Mouse (Mus musculus): ENCODE measurements around the gene Itpa. TPM values are rescaled to one million over a fixed set of nuclear protein-coding genes. Genes with fewer than 3 reads are reported as not detected.
A peak's percentile ranks its signal among the peaks of the same experiment; 100 is the strongest.

Gene Itpa
- polyA plus RNA-seq, 1 experiment from 2014 or later, result 117 TPM

GRCm38 (mm10) chr2:130697821-130698266, 30.4 kb downstream of the Itpa start:
- Histone ChIP-seq H3K27me3 (ENCODE audit: control insufficient read depth, insufficient read depth, low read length) (peaks cover 24% of the 10 kb centered on the region), H3K9ac (replicated peaks; ENCODE audit: low read depth, low read length) (peak overlapping the region; percentile 50; the same call in 1 of the 2 replicates)

GRCm38 (mm10) chr2:130704040-130705001, 36.9 kb downstream of the Itpa start:
- Histone ChIP-seq H3K27me3 (ENCODE audit: control insufficient read depth, insufficient read depth, low read length) (no peaks in the 10 kb centered on the region), H3K4me2 (ENCODE audit: low read depth, low read length) (no peak overlapping the region), H3K4me3 (ENCODE audit: low read depth, low read length) (no peak overlapping the region), H3K36me3 (ENCODE audit: control insufficient read depth, insufficient read depth, low read length) (peaks cover 12% of the 10 kb centered on the region), H3K27ac (ENCODE audit: low read depth, low read length) (no peak overlapping the region), H3K9ac (replicated peaks; ENCODE audit: low read depth, low read length) (no peak overlapping the region), H3K9me3 (ENCODE audit: control insufficient read depth, low read length) (no peaks in the 10 kb centered on the region), H3K4me1 (ENCODE audit: control insufficient read depth, insufficient read depth, low read length) (no peaks in the 10 kb centered on the region)
- ATAC-seq (ENCODE audit: low read depth), result no peak
- WGBS, result 73% methylated on average over 9 of the region's 9 CpGs

More at GRCm38 (mm10) chr2:130697821-130698266, 30.4 kb downstream of the Itpa start:
- 1% methylated on average over 14 of the region's 14 CpGs for WGBS
- H3K4me3 ChIP-seq (ENCODE audit: low read depth, low read length), result peak overlapping the region; percentile 45
- peaks cover 16% of the 10 kb centered on the region; the same call in 1 of the 2 replicates for H3K4me1 ChIP-seq (ENCODE audit: control insufficient read depth, insufficient read depth, low read length)
- H3K27ac ChIP-seq (ENCODE audit: low read depth, low read length), result no peak overlapping the region
- H3K36me3 ChIP-seq (ENCODE audit: control insufficient read depth, insufficient read depth, low read length), result no peaks in the 10 kb centered on the region
- peak; percentile 29; the same call in 1 of the 2 replicates for ATAC-seq (ENCODE audit: low read depth)
- H3K9me3 ChIP-seq (ENCODE audit: control insufficient read depth, low read length), result no peaks in the 10 kb centered on the region
- peak overlapping the region; percentile 97 for H3K4me2 ChIP-seq (ENCODE audit: low read depth, low read length)

GRCm38 (mm10) chr2:130705178-130705577, 37.8 kb downstream of the Itpa start:
- Histone ChIP-seq H3K4me2 (ENCODE audit: low read depth, low read length) (no peak overlapping the region), H3K9me3 (ENCODE audit: control insufficient read depth, low read length) (no peaks in the 10 kb centered on the region), H3K4me3 (ENCODE audit: low read depth, low read length) (no peak overlapping the region), H3K27me3 (ENCODE audit: control insufficient read depth, insufficient read depth, low read length) (no peaks in the 10 kb centered on the region), H3K36me3 (ENCODE audit: control insufficient read depth, insufficient read depth, low read length) (peaks cover 21% of the 10 kb centered on the region), H3K9ac (replicated peaks; ENCODE audit: low read depth, low read length) (no peak overlapping the region), H3K27ac (ENCODE audit: low read depth, low read length) (no peak overlapping the region), H3K4me1 (ENCODE audit: control insufficient read depth, insufficient read depth, low read length) (no peaks in the 10 kb centered on the region)
- 75% methylated on average over 6 of the region's 6 CpGs for WGBS
- ATAC-seq (ENCODE audit: low read depth), result no peak

- Histone ChIP-seq H3K27me3 (ENCODE audit: control insufficient read depth, insufficient read depth, low read length) (no peaks in the 10 kb centered on the region), H3K36me3 (ENCODE audit: control insufficient read depth, insufficient read depth, low read length) (peaks cover 35% of the 10 kb centered on the region), H3K4me1 (ENCODE audit: control insufficient read depth, insufficient read depth, low read length) (no peaks in the 10 kb centered on the region), H3K27ac (ENCODE audit: low read depth, low read length) (no peak overlapping the region), H3K9ac (replicated peaks; ENCODE audit: low read depth, low read length) (no peak overlapping the region), H3K4me2 (ENCODE audit: low read depth, low read length) (no peak overlapping the region), H3K9me3 (ENCODE audit: control insufficient read depth, low read length) (no peaks in the 10 kb centered on the region), H3K4me3 (ENCODE audit: low read depth, low read length) (no peak overlapping the region)
- no peak for ATAC-seq (ENCODE audit: low read depth)
- 74% methylated on average over 4 of the region's 4 CpGs for WGBS
These were observed 39.2 kb downstream of the Itpa start for GRCm38 (mm10) chr2:130706602-130707001.

GRCm38 (mm10) chr2:130707057-130707456, 39.6 kb downstream of the Itpa start:
- Histone ChIP-seq H3K36me3 (ENCODE audit: control insufficient read depth, insufficient read depth, low read length) (peaks cover 39% of the 10 kb centered on the region), H3K27ac (ENCODE audit: low read depth, low read length) (no peak overlapping the region)

GRCm38 (mm10) chr2:130717951-130718350, 50.5 kb downstream of the Itpa start:
- Histone ChIP-seq H3K4me1 (ENCODE audit: control insufficient read depth, insufficient read depth, low read length) (no peaks in the 10 kb centered on the region), H3K9ac (replicated peaks; ENCODE audit: low read depth, low read length) (no peak overlapping the region), H3K27me3 (ENCODE audit: control insufficient read depth, insufficient read depth, low read length) (no peaks in the 10 kb centered on the region), H3K36me3 (ENCODE audit: control insufficient read depth, insufficient read depth, low read length) (peaks cover 44% of the 10 kb centered on the region), H3K4me2 (ENCODE audit: low read depth, low read length) (no peak overlapping the region), H3K27ac (ENCODE audit: low read depth, low read length) (no peak overlapping the region), H3K4me3 (ENCODE audit: low read depth, low read length) (no peak overlapping the region), H3K9me3 (ENCODE audit: control insufficient read depth, low read length) (no peaks in the 10 kb centered on the region)
- WGBS, result 81% methylated on average over 6 of the region's 6 CpGs
- ATAC-seq (ENCODE audit: low read depth), result no peak

More at GRCm38 (mm10) chr2:130707057-130707456, 39.6 kb downstream of the Itpa start:
- Histone ChIP-seq H3K9ac (replicated peaks; ENCODE audit: low read depth, low read length) (no peak overlapping the region), H3K4me3 (ENCODE audit: low read depth, low read length) (no peak overlapping the region), H3K27me3 (ENCODE audit: control insufficient read depth, insufficient read depth, low read length) (no peaks in the 10 kb centered on the region), H3K9me3 (ENCODE audit: control insufficient read depth, low read length) (no peaks in the 10 kb centered on the region), H3K4me1 (ENCODE audit: control insufficient read depth, insufficient read depth, low read length) (no peaks in the 10 kb centered on the region), H3K4me2 (ENCODE audit: low read depth, low read length) (no peak overlapping the region)
- no peak for ATAC-seq (ENCODE audit: low read depth)
- WGBS, result 73% methylated on average over 10 of the region's 10 CpGs

GRCm38 (mm10) chr2:130724369-130724768, 57.0 kb downstream of the Itpa start:
- H3K4me3 ChIP-seq (ENCODE audit: low read depth, low read length), result no peak overlapping the region
- no peak for ATAC-seq (ENCODE audit: low read depth)
- no peaks in the 10 kb centered on the region for H3K4me1 ChIP-seq (ENCODE audit: control insufficient read depth, insufficient read depth, low read length)
- H3K9ac ChIP-seq (replicated peaks; ENCODE audit: low read depth, low read length), result no peak overlapping the region
- H3K36me3 ChIP-seq (ENCODE audit: control insufficient read depth, insufficient read depth, low read length), result peaks cover 76% of the 10 kb centered on the region
- 73% methylated on average over 4 of the region's 4 CpGs for WGBS
- no peaks in the 10 kb centered on the region for H3K9me3 ChIP-seq (ENCODE audit: control insufficient read depth, low read length)
- H3K27ac ChIP-seq (ENCODE audit: low read depth, low read length), result no peak overlapping the region
- no peaks in the 10 kb centered on the region for H3K27me3 ChIP-seq (ENCODE audit: control insufficient read depth, insufficient read depth, low read length)
- no peak overlapping the region for H3K4me2 ChIP-seq (ENCODE audit: low read depth, low read length)

- no peaks in the 10 kb centered on the region for H3K9me3 ChIP-seq (ENCODE audit: control insufficient read depth, low read length)
- no peak overlapping the region for H3K4me3 ChIP-seq (ENCODE audit: low read depth, low read length)
- no peaks in the 10 kb centered on the region for H3K4me1 ChIP-seq (ENCODE audit: control insufficient read depth, insufficient read depth, low read length)
- 96% methylated on average over 1 of the region's 1 CpGs for WGBS
- no peak for ATAC-seq (ENCODE audit: low read depth)
- peaks cover 85% of the 10 kb centered on the region for H3K36me3 ChIP-seq (ENCODE audit: control insufficient read depth, insufficient read depth, low read length)
- no peak overlapping the region for H3K4me2 ChIP-seq (ENCODE audit: low read depth, low read length)
- H3K27me3 ChIP-seq (ENCODE audit: control insufficient read depth, insufficient read depth, low read length), result no peaks in the 10 kb centered on the region
- no peak overlapping the region for H3K9ac ChIP-seq (replicated peaks; ENCODE audit: low read depth, low read length)
- no peak overlapping the region for H3K27ac ChIP-seq (ENCODE audit: low read depth, low read length)
These were observed 60.3 kb downstream of the Itpa start for GRCm38 (mm10) chr2:130727752-130728151.

- Histone ChIP-seq H3K9ac (replicated peaks; ENCODE audit: low read depth, low read length) (no peak overlapping the region), H3K4me3 (ENCODE audit: low read depth, low read length) (no peak overlapping the region), H3K27me3 (ENCODE audit: control insufficient read depth, insufficient read depth, low read length) (no peaks in the 10 kb centered on the region), H3K4me1 (ENCODE audit: control insufficient read depth, insufficient read depth, low read length) (no peaks in the 10 kb centered on the region), H3K27ac (ENCODE audit: low read depth, low read length) (no peak overlapping the region), H3K9me3 (ENCODE audit: control insufficient read depth, low read length) (no peaks in the 10 kb centered on the region), H3K4me2 (ENCODE audit: low read depth, low read length) (no peak overlapping the region), H3K36me3 (ENCODE audit: control insufficient read depth, insufficient read depth, low read length) (peaks cover 89% of the 10 kb centered on the region)
- ATAC-seq (ENCODE audit: low read depth), result no peak
- 97% methylated on average over 2 of the region's 2 CpGs for WGBS
These were observed 61.6 kb downstream of the Itpa start for GRCm38 (mm10) chr2:130728906-130729585.

Measured in neural tube, embryonic 14.5 days (tissue).